Mouse (Mus musculus): ENCODE data around the gene Zp3.

Zp3 gene

GRCm38 (mm10) chr5:135962125-135962491 is 17.8 kb upstream of the Zp3 start:
- DNase-seq (ENCODE audit: low read depth), result no peak

GRCm38 (mm10) chr5:135962492-135963279 is 17.2 kb upstream of the Zp3 start:
- DNase-seq (ENCODE audit: low read depth), result peak; percentile 100

- DNase-seq (ENCODE audit: low read depth), result no peak
Observed at GRCm38 (mm10) chr5:135963280-135963627, 16.6 kb upstream of the Zp3 start.

GRCm38 (mm10) chr5:135965501-135965930 is 14.4 kb upstream of the Zp3 start:
- no peak for DNase-seq (ENCODE audit: low read depth)

GRCm38 (mm10) chr5:135966866-135967265 is 13.0 kb upstream of the Zp3 start:
- peak; percentile 58 for DNase-seq (ENCODE audit: low read depth)

- DNase-seq (ENCODE audit: low read depth), result peak; percentile 73
Observed at GRCm38 (mm10) chr5:135968781-135969180, 11.1 kb upstream of the Zp3 start.

- no peak for DNase-seq (ENCODE audit: low read depth)
Observed at GRCm38 (mm10) chr5:135970247-135970646, 9.7 kb upstream of the Zp3 start.

GRCm38 (mm10) chr5:135971876-135972275 is 8.0 kb upstream of the Zp3 start:
- DNase-seq (ENCODE audit: low read depth), result peak; percentile 56

- peak; percentile 37 for DNase-seq (ENCODE audit: low read depth)
Observed at GRCm38 (mm10) chr5:135974365-135974764, 5.5 kb upstream of the Zp3 start, which contains the start of gene Ssc4d. Gene Ssc4d (minus strand): TSS chr5:135974531.

GRCm38 (mm10) chr5:135975893-135976668 is 3.8 kb upstream of the Zp3 start:
- peak; percentile 54 for DNase-seq (ENCODE audit: low read depth)

GRCm38 (mm10) chr5:135979381-135979780 is 518 bp upstream of the Zp3 start:
- DNase-seq (ENCODE audit: low read depth), result no peak

- DNase-seq (ENCODE audit: low read depth), result peak; percentile 65
Observed at GRCm38 (mm10) chr5:135982398-135982797, 2.5 kb downstream of the Zp3 start.

- DNase-seq (ENCODE audit: low read depth), result no peak
Observed at GRCm38 (mm10) chr5:135984546-135985044, 4.7 kb downstream of the Zp3 start.

- peak; percentile 57 for DNase-seq (ENCODE audit: low read depth)
Observed at GRCm38 (mm10) chr5:135987248-135987647, 7.3 kb downstream of the Zp3 start.

GRCm38 (mm10) chr5:135990601-135991000 is 10.7 kb downstream of the Zp3 start:
- DNase-seq (ENCODE audit: low read depth), result peak; percentile 52

- DNase-seq (ENCODE audit: low read depth), result no peak
Observed at GRCm38 (mm10) chr5:135993381-135993965, 13.6 kb downstream of the Zp3 start.

- DNase-seq (ENCODE audit: low read depth), result no peak
Observed at GRCm38 (mm10) chr5:135994335-135994724, 14.4 kb downstream of the Zp3 start.

GRCm38 (mm10) chr5:135994725-135995687 is 15.1 kb downstream of the Zp3 start, which contains the start of gene Dtx2:
Gene Dtx2 (plus strand): TSS chr5:135994800.
- peak; percentile 90 for DNase-seq (ENCODE audit: low read depth)

- no peak for DNase-seq (ENCODE audit: low read depth)
Observed at GRCm38 (mm10) chr5:135996162-135996561, 16.3 kb downstream of the Zp3 start.

GRCm38 (mm10) chr5:136001222-136001621 is 21.3 kb downstream of the Zp3 start:
- DNase-seq (ENCODE audit: low read depth), result no peak

- no peak for DNase-seq (ENCODE audit: low read depth)
Observed at GRCm38 (mm10) chr5:136002325-136002724, 22.4 kb downstream of the Zp3 start.
